Mouse (Mus musculus) embryonic fibroblast, embryonic 13.5 days (primary cell): Measurements from ENCODE around the gene Wwtr1.

ENCODE experiments used
- CTCF ChIP-seq: IDR thresholded peaks from 2 replicates; pipeline ENCODE4 v1.5.1; 2011; ENCODE audit warnings: mild to moderate bottlenecking, control low read depth, low read length, moderate library complexity, borderline replicate concordance; ENCODE audit not compliant: insufficient read depth
- POLR2A ChIP-seq: IDR thresholded peaks from 2 replicates; pipeline ENCODE4 v1.6.1; 2011; ENCODE audit warnings: low read depth, mild to moderate bottlenecking, control low read depth, low read length, moderate library complexity

GRCm38 (mm10) chr3:57420660-57421059, 155.1 kb downstream of the Wwtr1 start:
- TF ChIP-seq CTCF (no peak), POLR2A (no peak)
